Mouse (Mus musculus) c-Kit-negative CD71-positive TER-119-positive erythroid progenitor cells, embryonic 14.5 days (primary cell): ENCODE measurements around the gene BC035947.
"Not testable (repeated sequence)": the region's sequence is repeated elsewhere in the genome, so short reads cannot be mapped to it uniquely, and the experiment has no call there.

ENCODE experiments used
- DNase-seq: peaks from one replicate; pipeline ENCODE4 v3.0.0-alpha.2; 2013; ENCODE audit warnings: low read depth, low spot score

Gene BC035947

DNA sequence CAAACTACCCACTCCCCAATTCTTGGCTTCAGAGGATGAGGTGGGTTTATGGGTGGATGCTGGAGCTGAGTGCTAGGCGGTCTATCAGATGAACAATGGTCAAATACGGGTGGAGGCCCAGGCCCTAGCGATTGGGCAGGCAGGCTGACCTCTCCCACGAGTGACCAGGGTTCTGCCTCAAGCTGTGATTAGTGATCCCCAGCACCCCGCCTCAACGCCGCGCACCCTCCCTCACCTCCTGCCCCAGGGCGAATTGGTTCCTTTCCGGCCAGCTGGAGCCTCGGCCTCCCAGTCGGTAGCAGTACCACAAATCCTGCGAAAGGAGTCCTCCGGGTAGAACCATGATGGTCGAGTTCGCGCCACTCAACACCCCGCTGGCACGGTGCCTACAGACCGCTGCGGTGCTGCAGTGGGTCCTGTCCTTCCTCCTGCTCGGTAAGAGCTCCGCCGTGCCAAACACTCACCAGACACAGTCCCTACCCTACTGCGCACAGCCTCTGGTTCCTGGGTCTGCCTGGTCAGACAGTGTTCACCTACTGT, at the start of gene BC035947:
Gene BC035947 (minus strand): TSS at position 538 of the 540 bp plus-strand sequence.
- DNase-seq: no peak

DNA sequence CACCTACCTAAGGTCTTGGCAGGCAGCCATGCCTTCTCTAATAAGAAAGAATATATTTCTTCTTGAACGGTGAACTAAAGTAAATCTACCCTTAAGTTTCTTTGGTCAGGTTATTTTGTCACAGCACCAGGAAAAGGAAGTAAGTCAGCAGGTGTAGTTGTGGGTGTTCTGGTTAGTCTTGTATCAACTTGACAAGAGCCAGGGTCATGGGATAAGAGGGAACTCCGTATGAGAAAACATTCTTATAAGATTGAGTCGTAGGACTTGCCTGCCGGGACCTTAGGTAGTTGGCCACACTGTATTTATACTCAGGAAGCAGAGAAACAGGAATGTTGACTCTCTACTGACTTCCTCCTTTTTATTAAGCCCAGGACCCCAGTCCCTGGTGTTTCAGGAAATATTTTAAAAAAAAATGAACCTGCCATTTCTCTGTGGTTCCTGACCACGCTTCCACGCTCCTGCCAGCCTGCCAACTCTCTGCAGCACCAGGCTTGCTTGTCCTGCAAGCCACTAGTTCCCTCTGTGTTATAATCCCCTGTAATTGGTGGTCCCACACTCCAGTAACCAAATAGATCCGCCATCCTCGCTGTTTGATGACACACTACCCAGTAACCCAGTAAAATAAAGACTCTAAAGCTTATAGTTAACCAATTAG, 42.2 kb upstream of the BC035947 start:
- DNase-seq: no peak

DNA sequence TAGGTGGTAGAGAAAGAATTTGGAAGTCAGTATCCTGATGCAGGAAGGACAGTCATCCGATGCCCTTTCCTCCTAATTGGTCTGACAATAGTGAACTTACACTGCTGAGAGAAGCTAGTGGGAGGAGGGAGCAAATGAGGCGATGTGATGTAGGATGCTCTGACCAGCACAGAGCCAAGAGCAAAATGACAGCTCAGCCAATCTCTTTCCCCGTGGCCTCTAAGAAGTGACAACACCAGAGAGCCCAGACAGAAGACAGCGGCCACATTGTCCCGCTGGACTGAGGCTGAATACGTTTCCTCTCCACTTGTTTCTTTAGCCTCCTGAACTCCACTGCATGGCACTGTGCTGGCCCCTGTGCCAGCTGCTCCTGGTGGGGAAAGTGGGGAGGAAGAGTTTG, 37.0 kb upstream of the BC035947 start:
- no peak for DNase-seq

DNA sequence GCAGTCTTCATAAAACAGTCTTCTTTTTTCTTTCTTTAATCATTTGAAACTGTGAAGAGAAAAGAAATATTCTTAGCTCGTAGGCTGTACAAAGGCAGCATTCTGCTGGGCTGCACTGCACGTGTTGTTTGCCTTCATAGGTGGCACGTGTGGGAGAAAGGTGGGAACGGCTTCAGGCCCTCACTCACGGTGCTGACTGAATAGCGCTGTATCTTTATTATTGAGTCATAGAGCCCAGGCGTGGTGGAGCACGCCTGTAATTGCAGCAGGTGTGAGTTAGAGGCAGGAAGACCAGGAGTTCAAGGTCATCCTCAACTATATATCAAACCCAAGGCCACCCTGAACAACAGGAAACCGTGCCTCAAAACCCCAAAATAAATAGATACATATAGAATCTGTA, 34.3 kb upstream of the BC035947 start:
- DNase-seq: no peak

DNA sequence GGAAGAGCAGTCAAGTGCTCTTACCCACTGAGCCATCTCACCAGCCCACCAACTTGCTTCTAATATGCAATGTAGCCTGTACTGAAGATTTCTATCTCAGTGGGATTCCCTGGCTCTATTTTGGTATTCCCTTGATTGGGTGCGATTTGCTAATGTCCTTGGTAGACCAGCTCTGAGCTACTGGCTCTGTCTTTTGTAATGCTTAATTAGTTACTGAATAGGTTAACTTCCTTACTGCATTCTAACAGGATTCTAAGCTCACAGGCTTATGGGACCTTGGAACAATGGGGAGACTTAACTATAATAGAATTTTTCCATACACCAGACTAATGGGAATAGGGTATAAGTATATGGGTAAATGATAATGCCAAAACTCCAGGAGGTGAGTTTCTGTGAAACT, 31.7 kb upstream of the BC035947 start:
- DNase-seq: not testable (repeated sequence)

DNA sequence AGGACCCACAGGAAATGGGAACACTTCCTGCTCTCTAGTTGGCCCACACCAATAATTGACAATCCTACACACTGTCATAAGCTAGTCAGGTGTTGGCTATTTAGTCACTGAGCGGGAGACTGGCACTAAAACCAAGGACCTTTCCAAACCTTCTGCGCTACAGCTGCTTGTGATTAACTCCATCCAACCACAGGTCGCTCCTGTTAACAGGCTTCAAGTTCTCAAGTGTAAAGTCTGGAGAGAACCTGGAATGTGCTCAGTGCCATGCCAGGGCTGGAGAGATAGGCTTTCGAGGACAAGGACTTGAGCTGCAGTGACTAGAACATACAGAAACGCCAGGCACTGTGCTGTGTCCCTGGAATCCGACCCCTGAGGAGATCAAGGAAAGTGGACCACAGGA, 27.2 kb upstream of the BC035947 start:
- DNase-seq: no peak

DNA sequence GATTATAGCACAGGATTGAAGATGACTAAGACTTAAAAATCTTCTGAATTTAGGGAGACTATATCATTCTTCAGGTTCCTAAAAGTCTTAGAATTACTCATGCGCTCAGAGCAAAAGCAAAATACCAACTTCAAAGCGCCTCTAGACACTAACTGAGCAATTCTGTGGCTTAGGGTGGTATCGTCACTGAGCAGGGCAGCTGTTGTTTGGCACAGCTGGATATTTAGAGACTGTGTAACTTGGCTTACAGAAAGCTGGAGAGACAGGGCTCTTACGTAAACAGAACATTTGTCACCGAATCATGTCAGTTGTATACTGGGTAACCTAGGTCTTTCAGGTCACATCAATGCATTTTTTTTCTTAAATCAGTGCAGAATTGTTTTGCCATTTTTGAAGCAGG, 26.4 kb upstream of the BC035947 start:
- DNase-seq: no peak

DNA sequence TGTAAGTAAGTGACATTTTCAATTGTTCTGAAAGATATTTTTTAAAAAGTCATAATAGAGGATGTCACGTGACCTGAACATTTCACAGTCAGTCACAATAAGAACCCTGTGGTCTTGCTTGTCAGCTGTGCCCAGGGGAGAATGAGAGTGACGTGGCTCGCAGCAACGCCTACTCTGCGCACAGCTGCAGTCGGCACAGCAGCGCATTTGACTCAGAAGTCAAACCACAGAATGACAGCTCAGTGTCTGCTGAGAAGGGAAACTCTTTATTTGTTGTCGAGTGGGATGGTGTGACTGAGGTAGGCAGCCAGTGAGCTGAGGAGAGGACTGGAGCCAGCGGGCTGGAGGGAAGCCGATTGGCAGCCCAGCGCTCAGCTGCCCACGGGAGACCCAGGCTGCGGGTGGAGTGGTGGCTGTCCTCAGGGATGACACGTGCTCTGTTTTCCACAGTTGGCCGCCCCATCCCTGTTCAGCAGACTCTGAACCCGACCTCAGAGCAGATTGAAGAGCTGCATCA, 25.6 kb upstream of the BC035947 start:
- DNase-seq: no peak

DNA sequence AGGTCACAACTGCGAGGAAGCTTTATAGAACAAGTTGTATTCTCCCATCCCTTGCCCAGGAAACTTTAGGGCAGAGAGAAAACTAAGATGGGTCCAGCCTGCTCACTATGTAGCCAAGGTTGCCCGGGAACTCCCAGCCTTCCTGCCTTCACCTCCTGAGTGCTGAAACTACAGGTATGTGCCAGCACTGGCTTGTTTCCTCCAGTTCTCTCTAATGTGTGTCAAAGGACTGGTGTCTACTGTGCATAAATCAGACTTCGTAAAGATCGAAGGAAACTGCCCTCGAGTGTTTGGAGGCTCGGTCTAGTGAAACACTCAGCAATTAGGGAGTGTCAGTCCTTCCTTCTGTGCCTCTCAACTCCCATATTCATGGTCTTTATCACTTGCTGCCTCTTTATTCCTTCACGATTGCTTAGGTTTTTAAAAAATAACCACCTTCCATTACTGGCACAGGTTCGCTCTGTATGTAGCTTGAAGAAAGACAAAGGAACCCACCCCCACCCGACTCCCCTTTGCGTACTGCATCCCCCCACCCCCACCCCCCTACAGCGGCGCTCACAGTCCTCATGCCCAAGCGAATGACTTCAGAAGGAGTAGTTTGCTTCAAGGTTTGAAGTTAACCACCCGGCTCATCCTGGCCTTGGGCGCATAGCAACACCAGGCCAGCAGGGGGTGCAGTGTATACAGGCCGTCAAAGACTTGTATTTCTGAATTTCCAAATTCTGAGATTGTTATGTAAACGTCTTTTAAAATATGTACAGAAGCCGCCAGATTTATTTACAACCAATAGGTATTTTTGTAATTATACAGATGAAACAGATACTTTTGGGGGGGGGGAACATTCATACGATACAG, 24.6 kb upstream of the BC035947 start:
- peak; percentile 20 for DNase-seq

DNA sequence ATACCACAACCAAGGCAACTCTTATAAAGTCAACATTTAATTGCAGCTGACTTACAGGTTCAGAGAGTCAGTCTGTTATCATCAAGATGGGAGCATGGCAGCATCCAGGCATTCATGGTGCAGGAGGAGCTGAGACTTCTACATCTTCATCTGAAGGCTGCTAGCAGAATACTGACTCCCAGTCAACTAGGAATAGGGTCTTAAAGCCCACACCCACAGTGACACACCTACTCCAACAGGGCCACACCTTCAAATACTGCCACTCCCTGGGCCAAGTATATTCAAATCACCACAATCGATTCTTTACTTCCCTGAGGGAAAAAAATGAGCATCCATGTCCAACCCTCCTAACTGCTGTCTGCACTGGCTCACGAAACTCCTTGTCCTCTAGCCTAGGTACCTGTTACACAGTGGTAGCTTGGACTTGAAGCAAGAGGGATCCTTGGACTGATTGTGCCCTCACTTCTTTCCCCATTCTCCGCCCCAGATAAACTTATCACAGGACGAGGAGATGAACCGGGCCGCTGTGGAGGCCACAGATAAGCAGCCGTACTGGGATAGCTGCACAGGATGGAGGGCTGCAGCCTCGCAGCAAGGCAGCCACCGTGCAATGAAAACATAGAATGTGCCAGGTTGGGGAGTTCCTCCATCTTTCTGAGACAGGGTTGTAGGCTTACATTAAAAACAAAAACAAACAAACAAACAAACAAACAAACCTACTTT, 22.6 kb upstream of the BC035947 start:
- DNase-seq: no peak

DNA sequence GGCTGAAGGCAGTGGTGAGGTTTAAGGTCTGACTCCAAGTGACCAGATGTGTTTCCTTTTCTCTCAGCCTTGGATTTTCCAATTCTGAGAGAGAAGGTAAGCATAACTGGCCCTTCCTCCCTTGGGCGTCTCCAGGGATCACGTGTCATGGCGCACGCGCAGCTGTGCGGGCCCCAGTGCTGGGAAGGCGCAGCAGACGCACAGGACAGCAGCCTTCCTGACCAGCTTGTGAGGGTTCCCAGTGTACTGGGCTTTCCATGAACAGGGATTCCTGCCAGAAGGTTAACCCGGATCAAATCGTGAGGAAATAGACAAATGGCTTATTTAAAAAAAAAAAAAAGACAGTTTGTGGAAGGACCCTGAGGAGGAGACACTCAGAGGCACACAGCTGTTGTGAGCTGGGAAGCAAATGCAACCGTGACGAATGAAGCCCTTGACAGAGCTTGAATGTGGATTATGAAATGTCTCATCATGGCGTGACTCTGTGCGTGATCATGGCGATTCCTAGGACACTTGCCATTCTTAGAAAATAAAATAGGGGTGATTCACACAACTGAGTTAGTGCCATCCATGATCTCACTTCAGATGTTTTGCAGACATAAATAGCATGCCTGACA, 20.3 kb upstream of the BC035947 start:
- DNase-seq: no peak

DNA sequence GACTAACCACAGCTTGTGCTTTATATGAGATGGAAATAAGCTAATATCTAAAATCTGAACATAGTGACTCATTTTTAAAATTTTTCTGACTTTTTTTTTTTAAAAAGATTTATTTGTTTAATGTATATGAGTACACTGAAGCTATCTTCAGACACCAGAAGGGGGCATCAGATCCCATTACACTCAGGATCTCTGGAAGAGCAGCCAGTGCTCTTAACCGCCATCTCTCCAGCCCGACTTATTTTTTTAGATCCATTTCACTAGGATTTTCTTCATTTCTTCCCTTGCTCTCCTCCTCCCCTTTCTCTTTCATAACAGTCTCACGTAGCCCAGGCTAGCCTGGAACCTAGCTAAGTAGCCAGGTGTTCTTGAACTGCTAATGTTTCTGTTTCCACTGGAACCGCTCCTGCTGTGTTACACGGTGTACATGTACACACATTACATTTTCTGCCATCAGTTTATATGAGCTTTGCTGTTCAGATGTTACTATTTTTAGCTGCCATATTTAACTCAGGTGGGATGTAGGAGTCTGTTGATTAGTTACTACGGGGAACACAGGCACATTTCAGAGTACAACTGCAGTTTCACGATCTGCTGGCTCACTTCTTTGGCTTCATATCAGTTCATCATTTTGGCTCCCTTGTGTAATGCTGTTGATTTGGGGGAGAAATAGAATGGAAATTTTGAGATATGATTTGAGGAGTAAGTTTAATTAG, 18.7 kb upstream of the BC035947 start:
- DNase-seq: no peak

DNA sequence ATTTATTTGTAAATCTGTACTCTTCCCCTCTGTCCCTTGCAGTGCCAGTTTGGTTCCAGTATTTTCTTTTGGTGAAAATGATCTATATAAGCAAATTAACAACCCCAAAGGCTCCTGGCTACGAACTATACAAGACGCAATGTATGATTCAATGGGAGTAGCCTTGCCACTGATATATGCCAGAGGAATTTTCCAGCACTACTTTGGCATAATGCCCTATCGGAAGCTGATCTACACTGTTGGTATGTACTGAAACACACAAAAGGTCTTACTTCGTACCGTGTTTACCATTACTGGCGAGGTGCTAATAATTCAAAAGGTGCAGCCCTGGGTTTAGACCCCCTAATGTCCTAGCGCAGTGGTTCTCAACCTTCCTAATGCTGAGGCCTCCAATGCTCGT, 17.1 kb upstream of the BC035947 start:
- no peak for DNase-seq

DNA sequence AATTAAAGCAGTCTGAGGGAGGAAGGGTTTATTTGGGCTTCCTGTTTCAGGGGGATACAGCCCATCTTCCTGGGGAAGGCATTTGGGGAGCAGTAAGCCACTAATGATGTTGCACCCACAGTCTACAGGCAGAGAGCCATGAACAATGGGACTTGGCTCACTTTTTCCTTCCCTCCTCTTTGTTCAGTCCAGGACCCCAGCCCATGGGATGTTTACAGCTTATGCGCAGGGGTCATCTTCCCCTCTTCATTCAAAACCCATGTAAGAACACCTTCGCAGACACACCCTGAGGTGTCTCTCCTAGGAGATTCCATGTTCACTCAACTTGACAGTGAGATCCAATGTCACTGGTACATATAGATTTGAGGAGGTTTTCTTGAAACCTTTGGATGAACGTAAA, 16.4 kb upstream of the BC035947 start:
- DNase-seq: no peak

DNA sequence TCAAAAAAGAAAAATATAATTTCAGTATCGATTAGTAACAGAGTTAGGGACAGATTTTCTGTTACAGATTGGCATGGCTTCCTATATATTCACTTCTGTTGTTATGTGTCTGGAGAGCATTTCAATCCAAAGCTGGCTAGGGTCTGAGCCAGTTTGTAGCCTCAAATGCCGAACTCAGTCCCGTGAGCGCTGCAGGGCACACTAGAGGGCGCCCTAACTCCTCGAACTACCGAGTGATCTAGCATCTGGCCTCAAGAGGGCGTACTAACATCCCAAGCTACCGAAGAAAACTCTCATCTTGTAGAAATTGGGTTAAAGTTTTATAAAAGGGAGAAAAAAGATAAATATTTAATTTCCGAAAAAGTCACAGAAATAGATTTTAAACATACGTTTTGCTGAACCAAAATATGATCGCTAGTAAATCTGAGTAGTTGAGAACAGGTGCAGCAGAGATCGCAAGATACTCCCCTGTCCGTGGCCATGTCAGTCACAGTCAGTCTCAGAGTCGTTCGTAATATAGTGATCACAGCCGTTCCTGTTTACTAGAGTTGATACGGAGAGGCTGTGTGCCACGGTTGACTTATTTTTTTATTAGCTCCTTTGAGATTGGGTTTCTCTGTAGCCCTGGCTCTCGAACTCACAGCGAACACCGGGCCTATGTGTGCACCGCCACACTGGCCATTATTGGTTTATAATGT, 13.4 kb upstream of the BC035947 start:
- peak; percentile 17 for DNase-seq

DNA sequence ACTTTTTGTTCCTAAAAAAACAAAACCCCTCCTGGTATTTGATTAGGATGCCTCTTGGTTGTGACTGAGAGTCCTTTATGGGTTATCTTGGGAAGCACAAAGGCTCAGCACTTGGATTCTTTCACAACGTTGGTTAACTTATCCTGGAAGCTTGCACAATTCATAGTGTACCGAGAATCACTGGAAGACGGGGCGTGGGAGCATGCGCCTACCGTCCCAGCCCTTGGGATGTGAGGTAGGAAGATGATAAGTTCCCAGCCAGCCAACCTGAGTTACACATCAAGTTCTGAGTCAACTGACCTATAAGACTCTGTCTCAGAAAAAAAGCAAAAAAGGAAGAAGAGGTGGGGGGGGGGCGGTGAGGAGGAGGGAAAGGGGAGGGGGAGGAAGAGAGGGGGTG, 6.9 kb upstream of the BC035947 start:
- no peak for DNase-seq

DNA sequence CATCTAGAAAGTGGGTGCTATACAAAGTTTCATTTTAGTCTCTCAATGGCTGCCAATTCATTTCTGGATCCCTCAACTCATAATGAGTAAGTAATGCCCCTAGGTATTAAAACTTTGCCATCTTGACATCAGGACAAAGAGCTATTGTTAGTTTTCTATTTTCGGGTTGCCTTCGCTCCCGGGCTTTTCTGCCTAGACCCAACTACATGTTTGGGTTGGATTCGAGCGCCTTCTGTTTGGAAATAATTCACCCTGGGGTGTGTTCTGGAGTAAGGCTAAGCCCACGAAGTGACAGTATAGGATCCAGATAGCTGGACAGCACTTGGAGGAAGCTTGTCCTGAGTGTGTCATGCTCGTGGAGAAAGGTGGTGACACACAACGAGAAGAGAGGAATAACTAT, 798 bp upstream of the BC035947 start:
- DNase-seq: no peak

DNA sequence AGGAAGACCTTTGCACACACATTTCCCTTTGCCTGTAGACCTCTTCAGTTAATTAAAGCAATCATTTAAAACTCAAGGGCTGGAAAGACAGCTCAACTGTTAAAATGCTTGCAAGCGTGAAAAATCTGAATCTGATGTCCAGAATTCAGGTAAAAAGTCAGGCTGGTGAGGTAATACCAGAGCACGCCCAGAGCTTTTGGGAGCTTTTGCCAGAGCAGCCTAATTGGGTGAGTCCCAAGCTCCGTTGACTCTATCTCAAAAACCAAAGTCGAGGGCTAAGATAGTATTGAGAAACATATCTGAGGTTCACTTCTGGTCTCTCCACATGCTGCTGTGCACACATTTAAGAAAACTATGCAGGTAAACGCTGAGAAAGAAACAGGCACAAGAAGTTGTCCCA, 1.1 kb downstream of the BC035947 start, which contains the start of gene Mogat1:
Gene Mogat1 (plus strand): TSS at position 130 of the 400 bp plus-strand sequence.
- DNase-seq: no peak

DNA sequence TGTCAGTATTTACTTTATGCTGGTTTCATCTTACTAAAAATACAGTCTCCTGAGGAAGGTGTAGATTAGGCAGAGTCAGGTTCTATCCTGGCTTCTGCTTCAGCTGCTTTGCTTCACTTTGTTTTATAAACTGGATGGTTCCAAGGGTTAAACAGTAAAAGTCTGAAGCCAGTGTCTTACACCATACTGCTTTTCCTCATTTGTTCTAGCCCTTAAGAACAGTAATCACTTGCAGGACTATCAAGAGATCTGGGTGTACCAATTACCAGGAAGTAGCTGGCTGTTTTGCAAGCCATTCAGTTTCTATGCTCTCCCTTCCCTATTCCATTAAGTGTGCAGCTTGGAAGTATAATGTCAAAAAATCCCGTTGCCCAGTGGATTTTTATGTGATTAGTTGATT, 4.8 kb downstream of the BC035947 start:
- DNase-seq: no peak

DNA sequence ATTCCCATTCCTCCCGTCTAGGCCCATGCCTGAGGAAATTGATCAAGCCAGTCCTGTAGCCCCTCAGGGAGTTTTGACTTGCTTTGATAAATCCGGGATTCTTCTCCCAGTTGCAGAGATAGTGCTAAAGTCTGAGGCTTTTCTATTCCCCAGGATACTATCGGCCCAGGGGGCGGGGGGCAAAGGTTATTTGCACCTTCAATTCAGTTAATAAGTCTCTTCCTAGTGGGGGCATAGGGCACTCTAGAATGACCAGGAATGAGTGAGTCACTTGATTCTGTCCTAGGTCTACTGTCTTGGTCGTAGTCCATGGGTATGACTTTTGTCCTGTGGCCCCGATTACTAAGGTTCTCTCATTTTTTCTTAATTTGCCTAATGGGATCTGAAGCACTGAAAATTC, 9.4 kb downstream of the BC035947 start:
- DNase-seq: no peak
